Mouse (Mus musculus): Measurements from ENCODE around the gene Reep3.

The Reep3 gene

DNA sequence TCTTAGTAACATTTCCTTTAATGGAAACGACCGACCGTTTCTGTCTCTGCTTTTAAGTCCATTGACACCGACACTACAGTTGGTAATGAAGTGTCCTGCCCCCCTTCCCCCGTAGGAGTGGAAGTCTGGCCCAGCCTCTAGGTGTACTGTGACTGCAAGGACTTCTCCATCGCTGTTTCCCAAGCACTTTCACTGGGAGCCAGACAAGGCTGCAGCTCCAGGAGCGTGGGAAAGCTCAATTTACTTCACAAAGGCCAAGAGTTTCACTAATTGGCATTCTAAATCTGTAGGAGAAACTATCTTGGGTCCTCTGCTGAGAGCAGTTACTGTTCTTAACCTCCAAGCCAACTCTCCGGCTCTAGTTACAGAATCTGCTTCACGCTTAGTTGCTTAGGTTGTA is 43.3 kb downstream of the Reep3 start:
- DNase-seq (ENCODE audit: low spot score in 2 of 2), result no peak

- DNase-seq (ENCODE audit: low spot score in 2 of 2), result no peak
These were observed 44.3 kb downstream of the Reep3 start for GRCm38 (mm10) chr10:67052429-67052828.

DNA sequence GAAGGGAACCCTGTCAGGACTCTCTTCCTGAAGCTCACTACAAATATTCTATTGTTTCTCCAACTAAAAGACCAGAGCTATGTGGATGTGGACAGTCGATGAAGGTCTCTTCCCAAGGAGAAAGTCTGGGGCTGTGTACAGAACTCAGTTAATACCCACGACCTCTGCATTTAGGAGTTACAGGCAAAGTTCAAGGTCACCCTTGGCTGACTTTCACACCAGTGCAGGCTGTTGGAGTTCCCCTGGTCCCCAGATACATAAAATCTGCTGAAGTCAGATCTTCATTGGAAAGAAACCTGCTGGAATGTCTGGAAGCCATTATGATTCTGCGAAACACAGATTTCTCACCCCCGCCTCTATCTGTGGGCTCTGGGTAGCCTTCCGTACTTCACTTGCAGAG is 45.3 kb downstream of the Reep3 start:
- DNase-seq (ENCODE audit: low spot score in 2 of 2), result no peak

- no peak for DNase-seq (ENCODE audit: low spot score in 2 of 2)
These were observed 46.0 kb downstream of the Reep3 start for GRCm38 (mm10) chr10:67050766-67051165.

DNA sequence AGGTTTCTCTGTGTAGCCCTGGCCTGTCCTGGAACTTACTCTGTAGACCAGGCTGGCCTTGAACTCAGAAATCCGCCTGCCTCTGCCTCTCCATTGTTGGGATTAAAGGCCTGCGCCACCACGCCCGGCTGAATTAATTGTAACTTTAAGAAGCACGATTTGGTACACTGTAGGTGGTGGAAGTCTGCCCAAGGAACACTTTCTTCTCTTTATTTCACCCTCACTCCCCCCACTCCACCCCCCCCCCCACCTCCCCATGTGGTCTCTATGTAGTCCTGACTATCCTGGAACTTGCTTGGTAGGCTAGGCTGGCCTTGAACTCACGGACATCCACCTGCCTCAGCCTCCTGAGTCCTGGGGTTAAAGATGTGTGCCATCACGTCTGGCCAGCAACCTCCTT is 47.1 kb downstream of the Reep3 start:
- DNase-seq (ENCODE audit: low spot score in 2 of 2), result no peak

DNA sequence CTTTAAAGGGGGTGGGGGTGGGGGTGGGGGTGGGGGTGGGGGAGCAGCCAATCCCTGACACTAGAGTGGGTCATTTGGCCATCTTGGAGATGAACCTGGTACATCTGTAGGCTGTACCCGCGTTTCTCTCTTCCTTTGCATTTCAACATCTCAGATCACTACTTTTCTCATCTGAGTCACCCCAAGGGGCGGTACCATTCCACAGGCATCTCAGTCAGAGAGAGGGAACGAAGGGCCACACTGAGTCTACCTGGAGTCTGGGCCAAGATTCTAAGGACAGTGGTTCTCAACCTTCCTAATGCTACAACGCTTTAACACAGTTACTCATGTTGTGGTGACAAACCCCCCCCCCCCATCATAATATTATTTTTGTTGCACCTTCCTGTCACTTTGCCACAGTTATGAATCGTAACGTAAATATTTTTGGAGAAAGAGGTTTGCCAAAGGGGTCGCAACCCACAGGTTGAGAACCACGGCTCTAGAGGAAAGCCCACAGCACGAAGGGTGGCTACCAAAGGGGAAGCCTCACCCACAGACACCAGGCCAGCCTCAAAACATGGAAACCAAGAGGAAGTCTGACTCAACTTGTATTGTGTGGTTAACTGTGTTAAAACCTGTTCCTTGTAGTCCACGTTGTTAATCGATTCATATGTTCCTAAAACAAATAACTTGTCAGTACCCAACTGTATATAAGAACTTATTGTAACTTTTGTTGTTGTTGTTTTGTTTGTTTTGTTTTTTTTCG is 47.7 kb downstream of the Reep3 start:
- DNase-seq (ENCODE audit: low spot score in 2 of 2), result no peak

DNA sequence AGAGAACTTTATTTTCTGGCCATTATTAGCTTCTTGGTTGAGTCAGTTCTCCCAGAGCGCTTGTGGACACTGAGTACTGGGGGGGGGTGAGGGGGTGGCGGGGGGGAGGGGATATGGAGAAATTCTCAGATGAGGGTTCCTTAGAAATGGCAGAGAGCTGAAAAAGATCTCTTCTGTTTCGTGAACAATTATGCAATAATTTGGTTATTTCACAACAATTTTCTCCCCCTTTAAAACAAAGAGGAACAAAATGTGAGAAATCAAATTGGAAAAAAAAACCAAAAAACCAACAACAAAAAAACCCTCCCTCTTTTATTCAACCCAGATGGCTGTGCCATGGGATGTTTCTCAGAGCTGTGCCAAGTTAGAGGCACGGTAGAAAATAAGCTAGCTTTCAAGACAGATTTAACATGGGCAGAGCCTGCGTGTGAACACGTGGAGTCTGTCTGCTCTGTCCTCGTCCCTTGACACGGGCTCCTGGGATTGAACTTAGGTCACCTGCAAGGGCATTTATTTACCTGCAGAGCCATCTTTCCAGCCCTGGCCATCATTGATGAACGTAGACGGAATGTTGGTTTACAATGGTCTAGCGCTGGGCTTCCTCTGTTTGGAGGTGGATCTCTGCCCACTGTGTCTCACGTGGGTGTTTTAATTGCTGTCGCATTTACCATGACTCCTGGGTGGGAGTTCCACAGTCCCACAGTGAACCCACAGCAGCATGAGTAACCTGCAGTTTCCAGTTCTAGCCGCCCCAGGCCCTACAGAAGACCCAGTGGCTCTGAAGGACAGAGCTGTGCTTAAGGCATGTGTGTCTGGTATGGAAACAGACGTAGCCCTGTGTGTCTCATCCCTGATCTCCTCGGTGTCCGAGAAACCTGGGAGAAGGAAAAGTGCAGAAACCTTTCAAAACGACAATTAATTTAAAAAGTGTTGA is 48.8 kb downstream of the Reep3 start:
- DNase-seq (ENCODE audit: low spot score in 2 of 2), result no peak

- DNase-seq (ENCODE audit: low spot score in 2 of 2), result no peak
These were observed 51.4 kb downstream of the Reep3 start for GRCm38 (mm10) chr10:67045192-67045899.

DNA sequence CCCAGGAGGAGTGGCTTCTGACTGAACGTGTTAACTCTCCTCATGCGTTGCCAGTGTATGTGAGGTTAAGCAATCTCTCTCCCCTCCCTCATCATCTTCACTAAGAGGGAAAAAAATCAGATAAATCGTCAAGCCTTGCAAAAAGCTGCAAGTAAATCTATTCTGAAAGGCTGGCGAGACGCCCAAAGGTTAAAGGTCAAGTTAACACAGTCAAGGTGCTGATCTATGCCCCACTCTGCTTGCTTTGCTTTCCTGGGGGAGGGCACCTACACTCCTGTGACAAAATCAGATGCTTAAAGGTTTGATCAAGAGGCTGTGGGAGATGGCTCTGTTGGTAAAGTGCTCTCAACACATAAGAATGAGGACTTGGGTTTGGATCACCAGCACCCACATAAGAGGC is 52.4 kb downstream of the Reep3 start:
- no peak for DNase-seq (ENCODE audit: low spot score in 2 of 2)

GRCm38 (mm10) chr10:67043236-67043635 is 53.5 kb downstream of the Reep3 start:
- no peak for DNase-seq (ENCODE audit: low spot score in 2 of 2)

DNA sequence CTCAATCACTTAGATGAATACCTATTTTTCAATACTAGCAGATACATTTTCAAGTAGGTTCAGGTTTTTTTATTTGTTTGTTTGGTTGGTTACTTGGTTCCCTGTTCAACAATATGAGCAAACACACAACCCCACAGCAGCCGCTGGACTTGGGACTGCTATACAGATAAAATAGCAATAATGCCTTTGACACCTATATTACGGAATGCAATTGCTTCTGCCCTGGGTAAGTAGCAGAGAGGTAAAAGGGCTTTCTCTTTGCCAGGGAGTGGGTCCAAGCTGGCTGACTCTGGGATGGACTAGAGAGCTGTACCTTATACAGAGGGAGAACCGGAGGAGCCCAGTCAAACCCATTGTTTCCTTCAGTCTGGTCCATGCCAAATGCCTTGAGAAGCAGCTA is 56.3 kb downstream of the Reep3 start:
- DNase-seq (ENCODE audit: low spot score in 2 of 2), result no peak

DNA sequence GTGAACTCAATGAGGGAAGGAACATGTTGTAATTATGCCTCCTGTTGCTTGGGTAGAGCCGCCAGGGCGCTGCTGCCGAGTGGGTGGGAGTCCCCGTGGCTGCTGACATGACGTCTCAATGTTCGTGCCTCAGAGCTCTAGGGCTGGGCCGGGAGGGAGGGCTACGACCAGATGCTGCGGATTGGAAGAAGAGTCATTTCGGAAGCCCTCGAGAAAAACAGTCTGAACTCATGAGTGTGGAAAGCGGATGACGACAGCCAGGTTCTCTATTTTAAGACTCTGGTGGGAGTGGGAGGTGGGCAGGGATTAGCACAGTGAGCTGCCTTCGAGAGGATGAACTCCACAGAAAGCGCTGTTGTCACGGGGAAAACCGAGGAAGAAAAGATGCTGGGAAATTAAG is 57.7 kb downstream of the Reep3 start:
- DNase-seq (ENCODE audit: low spot score in 2 of 2), result peak; percentile 53 to 70

DNA sequence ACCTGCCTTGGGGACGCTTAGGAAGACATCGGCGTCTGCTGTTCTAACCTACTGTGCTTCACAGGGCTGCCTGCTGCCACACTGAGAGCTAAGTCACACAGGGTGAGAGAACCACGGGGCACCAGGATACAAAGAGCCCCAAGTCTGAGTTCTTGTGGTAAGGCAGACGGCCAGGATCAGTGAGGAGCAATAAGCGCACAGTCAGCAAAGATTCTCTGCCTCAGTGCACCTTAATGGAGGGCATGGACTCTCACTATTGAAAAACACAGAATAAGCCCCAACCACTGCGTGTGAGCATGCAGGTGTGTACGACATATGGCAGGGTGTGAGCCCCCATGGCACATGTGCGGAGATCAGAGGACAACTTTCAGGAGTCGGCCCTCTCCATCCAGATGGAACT is 60.2 kb downstream of the Reep3 start:
- DNase-seq (ENCODE audit: low spot score in 2 of 2), result no peak

- no peak for DNase-seq (ENCODE audit: low spot score in 2 of 2)
These were observed 60.6 kb downstream of the Reep3 start for GRCm38 (mm10) chr10:67036141-67036540.

DNA sequence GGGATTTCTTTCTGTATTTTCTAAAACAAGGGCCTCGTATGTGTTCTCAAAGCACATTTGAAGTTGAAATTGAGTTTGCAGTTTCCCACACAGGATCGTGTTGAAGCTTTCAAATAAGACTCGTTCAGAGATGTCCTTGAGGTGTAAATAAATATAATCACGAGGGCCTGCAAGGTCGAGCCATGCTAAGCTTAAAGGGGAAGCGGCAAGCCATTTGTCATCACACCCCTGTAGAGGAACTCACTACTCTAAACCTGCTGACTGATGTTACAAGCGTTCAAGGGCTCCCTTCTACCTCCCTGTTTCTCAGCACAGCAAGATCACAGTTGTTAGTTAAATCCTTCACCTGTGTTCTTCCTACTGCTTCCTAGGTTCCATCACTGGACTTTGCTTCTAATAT is 65.6 kb downstream of the Reep3 start:
- DNase-seq (ENCODE audit: low spot score in 2 of 2), result no peak

GRCm38 (mm10) chr10:67029297-67029696 is 67.4 kb downstream of the Reep3 start:
- no peak for DNase-seq (ENCODE audit: low spot score in 2 of 2)

- no peak for DNase-seq (ENCODE audit: low spot score in 2 of 2)
These were observed 70.4 kb downstream of the Reep3 start for GRCm38 (mm10) chr10:67026375-67026774.

DNA sequence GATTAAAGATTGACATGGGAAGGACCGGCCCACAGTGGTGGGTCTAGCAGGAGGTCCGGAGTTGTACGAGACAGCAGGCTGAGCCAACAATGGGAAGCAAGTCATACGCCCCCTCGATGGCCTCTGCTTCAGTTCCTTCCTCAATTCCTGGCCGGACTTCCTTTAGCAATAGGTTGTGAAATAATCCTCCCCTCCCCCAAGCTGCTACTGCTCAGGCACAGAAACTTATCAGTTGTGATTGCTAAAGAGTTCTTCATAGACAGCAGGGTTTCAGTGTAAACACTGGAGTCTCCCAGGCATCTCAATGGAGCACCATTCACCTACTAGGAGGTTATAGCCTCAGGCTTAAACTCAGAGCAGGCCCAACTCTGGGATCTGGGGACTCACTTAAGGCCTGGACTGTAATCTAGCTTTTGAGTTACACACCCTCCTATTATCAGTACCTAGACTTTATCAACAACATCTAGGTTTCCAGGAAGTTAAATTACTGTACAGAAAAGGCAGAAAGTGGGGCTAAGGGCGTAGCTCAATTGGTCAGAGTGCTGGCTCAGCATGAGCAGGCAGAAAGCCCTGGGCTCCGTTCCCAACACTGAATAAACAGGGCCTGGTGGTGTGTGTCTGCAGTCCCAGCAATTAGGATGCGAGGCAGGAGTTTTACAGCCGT is 71.0 kb downstream of the Reep3 start:
- peak in 1 of 2 experiments; percentile 68 for DNase-seq (ENCODE audit: low spot score in 2 of 2)

GRCm38 (mm10) chr10:67024391-67024790 is 72.4 kb downstream of the Reep3 start:
- no peak for DNase-seq (ENCODE audit: low spot score in 2 of 2)

GRCm38 (mm10) chr10:67023092-67023491 is 73.7 kb downstream of the Reep3 start:
- no peak for DNase-seq (ENCODE audit: low spot score in 2 of 2)

- DNase-seq (ENCODE audit: low spot score in 2 of 2), result no peak
These were observed 75.3 kb downstream of the Reep3 start for GRCm38 (mm10) chr10:67021494-67021893.

DNA sequence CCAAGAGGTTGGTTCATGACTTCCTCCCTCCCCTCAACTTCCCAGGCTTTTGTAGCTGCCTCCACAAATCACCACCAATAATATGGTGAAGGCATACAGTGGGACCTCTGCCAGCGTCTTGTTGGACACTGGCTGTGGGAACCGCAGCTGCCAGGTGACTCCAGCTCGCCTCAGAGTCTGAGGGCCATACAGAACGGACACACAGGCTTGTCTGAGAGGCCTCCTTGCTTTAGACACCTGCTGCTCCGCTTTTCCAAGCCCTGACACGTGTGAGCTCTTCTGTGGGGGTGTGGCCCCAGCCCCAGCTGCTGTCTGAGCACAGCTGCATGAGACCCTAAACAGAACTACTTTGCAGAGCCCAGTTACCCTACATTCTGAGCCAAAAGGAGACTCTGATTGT is 77.9 kb downstream of the Reep3 start:
- no peak for DNase-seq (ENCODE audit: low spot score in 2 of 2)
